Mouse (Mus musculus) forebrain, embryonic 16.5 days (tissue): ENCODE results near the gene Trim63. TPM values are rescaled to one million over a fixed set of nuclear protein-coding genes. Genes with fewer than 3 reads are reported as not detected.
"Not testable (repeated sequence)": the region's sequence is repeated elsewhere in the genome, so short reads cannot be mapped to it uniquely, and the experiment has no call there.

Experiments used
- ATAC-seq: fragments of 200-750 bp; cut with Nextera tagmentation; 2 replicates; pipeline ENCODE4 v1.8.0; 2017; ENCODE audit warnings: mild to moderate bottlenecking, moderate library complexity
- H3K27ac ChIP-seq: fragments of 300-500 bp; sonication (generic); 2 replicates; pipeline ENCODE4 v1.5.1; 2014; ENCODE audit warnings: low read length, control low read depth
- H3K27me3 ChIP-seq: fragments of 300-500 bp; sonication (generic); replicated peaks from 2 replicates; pipeline ENCODE4 v1.6.1; 2014; ENCODE audit warnings: low read length; ENCODE audit not compliant: control insufficient read depth, insufficient read depth
- H3K36me3 ChIP-seq: fragments of 300-500 bp; sonication (generic); 2 replicates; pipeline ENCODE4 v1.6.1; 2014; ENCODE audit not compliant: control insufficient read depth, insufficient read depth
- H3K4me1 ChIP-seq: fragments of 300-500 bp; sonication (generic); replicated peaks from 2 replicates; pipeline ENCODE4 v1.6.1; 2014; ENCODE audit warnings: low read length; ENCODE audit not compliant: control insufficient read depth, insufficient read depth
- H3K4me2 ChIP-seq: fragments of 300-500 bp; sonication (generic); 2 replicates; pipeline ENCODE4 v1.6.1; 2014; ENCODE audit warnings: mild to moderate bottlenecking, low read length, control low read depth
- H3K4me3 ChIP-seq: fragments of 300-500 bp; sonication (generic); replicated peaks from 2 replicates; pipeline ENCODE4 v1.5.1; 2014; ENCODE audit warnings: mild to moderate bottlenecking, low read length, control low read depth
- H3K9ac ChIP-seq: fragments of 300-500 bp; sonication (generic); replicated peaks from 2 replicates; pipeline ENCODE4 v1.6.1; 2014; ENCODE audit warnings: low read depth, low read length, control low read depth
- H3K9me3 ChIP-seq: fragments of 300-500 bp; sonication (generic); 2 replicates; pipeline ENCODE4 v1.6.1; 2016; ENCODE audit warnings: low read length; ENCODE audit not compliant: control insufficient read depth
- WGBS: fragments of 180-500 bp; shearing (Covaris S2); extraction: QIAGEN DNeasy Blood & Tissue Kit; methylation state at CpG from one replicate; pipeline ENCODE4 v1.1.7; 2014; 5-methylcytosine and 5-hydroxymethylcytosine counted together
- polyA plus RNA-seq: library from polyadenylated mRNA; unstranded; fragments of >200 nt; fragmentation: Nextera tagmentation; extraction: Ambion mirVana; gene quantifications from 2 replicates; pipeline ENCODE4 v1.2.1, GENCODE M21; 2015

The Trim63 gene
- polyA plus RNA-seq, 1 experiment from 2014 or later = 0.15 TPM

DNA sequence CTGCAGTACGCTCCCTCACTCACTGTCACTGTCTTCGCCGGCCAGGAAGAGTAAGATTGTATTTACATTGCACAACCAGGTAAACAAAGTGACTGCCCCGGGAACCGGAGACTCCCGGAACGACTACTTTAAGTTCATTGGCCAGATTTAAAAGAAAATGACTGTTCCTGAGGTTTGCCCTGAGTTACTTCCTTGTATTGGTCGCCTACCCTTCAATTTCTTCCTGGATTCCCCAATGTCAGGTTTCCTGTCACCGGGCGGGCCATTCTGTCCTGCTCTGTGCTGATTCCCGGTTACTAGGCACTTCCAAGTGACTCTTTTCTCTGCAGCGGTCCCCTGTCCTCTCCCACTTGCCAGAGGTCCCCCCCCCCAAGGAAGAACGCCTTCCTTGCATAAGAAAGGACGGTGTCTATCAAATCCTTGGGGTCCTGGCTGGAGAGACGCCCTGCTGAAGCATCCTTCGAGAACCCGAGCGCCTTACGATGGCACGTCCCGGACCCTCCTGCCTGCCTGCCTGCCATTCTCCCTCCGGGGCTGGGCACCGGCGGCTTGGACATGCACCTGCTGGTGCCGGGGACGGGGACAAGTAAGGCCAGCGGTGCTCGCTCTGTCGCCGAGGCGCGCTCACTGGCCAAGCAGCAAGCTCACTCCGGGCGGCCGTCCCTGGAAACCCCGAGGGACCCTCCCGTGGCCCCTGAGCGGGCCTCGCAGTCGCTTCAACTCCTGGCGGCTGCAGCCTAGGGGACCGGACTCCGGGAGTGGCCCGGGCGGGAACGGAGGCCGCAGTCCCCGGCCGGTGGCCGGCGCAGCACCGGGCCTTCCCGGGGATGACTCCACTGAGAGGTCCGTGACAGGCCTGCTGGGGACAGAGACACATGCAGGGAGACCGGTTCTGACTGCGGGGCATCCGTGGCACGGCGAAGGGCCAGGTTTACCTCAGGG, 28.4 kb upstream of the Trim63 start:
- peak overlapping the region; percentile 73 for H3K27ac ChIP-seq
- WGBS = 3% methylated on average over 59 of the region's 59 CpGs
- H3K9me3 ChIP-seq = no peaks in the 10 kb centered on the region
- peaks cover 18% of the 10 kb centered on the region for H3K4me1 ChIP-seq
- H3K4me2 ChIP-seq = peak overlapping the region; percentile 78
- ATAC-seq = peak; percentile 29
- H3K4me3 ChIP-seq = peak overlapping the region; percentile 73
- H3K27me3 ChIP-seq = no peaks in the 10 kb centered on the region
- peak overlapping the region; percentile 90 for H3K9ac ChIP-seq
- peaks cover 8% of the 10 kb centered on the region for H3K36me3 ChIP-seq

DNA sequence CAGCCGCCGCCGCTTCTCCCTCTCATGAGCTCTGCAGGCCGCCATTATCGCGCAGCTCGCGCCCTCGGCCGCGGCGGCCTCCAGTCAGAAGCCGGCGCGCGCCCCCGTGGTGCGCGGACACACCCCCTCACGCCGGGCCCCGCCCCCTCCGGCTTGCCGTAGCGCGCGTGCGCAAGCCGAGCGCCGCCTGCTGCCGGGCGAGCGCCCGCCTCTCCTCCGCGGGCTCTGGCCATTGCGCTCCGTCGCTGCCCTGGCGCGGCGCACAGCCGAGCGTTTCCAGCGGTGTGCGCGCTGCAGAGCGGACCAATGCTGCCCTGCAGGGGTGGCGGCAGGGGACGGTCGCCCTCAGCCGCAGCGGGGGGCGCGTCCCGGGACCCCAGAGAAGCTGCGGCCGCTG, 27.8 kb upstream of the Trim63 start:
- H3K27ac ChIP-seq = peak overlapping the region; percentile 99
- peaks cover 4% of the 10 kb centered on the region; the same call in 1 of the 2 replicates for H3K36me3 ChIP-seq
- no peaks in the 10 kb centered on the region for H3K9me3 ChIP-seq
- H3K4me2 ChIP-seq = peak overlapping the region; percentile 78
- H3K27me3 ChIP-seq = no peaks in the 10 kb centered on the region
- 0% methylated on average over 55 of the region's 59 CpGs for WGBS
- peak overlapping the region; percentile 73 for H3K4me3 ChIP-seq
- peak; percentile 96 for ATAC-seq
- H3K4me1 ChIP-seq = peaks cover 18% of the 10 kb centered on the region
- peak overlapping the region; percentile 99 for H3K9ac ChIP-seq

DNA sequence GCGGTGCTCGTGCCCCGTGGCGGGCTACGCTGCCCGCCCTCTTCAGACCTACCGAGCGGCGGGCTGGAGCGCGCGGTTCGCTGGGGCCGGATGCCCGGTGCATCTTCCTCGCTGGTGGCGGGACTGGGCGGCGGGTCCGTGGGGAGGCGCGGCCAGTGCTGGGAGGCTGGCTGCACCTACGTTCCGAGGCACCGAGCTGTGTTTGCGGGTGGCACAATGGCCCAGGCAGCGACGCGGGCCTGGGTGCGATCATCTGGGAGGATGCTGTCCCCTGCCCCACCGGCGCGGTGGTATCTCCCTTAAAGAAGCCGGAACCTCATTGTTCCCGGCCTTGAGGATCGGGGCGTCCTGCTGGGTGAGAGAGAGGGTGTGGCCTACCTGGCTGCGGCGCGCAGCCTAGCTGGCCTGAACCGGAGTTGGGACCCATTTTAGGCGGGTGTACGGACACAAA, 27.3 kb upstream of the Trim63 start, which contains the start of gene Pdik1l:
TSS of gene Pdik1l (minus strand) at position 321 of the 451 bp plus-strand sequence.
- H3K9ac ChIP-seq = peak within 1 kb of the TSS; percentile 99
- H3K4me2 ChIP-seq = peak within 1 kb of the TSS; percentile 78
- peaks cover 18% of the 10 kb centered on the region for H3K4me1 ChIP-seq
- ATAC-seq = peak; percentile 78
- peak within 1 kb of the TSS; percentile 73 for H3K4me3 ChIP-seq
- H3K9me3 ChIP-seq = no peaks in the 10 kb centered on the region
- 0% methylated on average over 41 of the region's 43 CpGs for WGBS
- H3K27ac ChIP-seq = peak within 1 kb of the TSS; percentile 99
- 0 out of 2 replicates have a peak, but pooled peaks cover under 1% of the 10 kb centered on the region for H3K36me3 ChIP-seq
- H3K27me3 ChIP-seq = no peaks in the 10 kb centered on the region

DNA sequence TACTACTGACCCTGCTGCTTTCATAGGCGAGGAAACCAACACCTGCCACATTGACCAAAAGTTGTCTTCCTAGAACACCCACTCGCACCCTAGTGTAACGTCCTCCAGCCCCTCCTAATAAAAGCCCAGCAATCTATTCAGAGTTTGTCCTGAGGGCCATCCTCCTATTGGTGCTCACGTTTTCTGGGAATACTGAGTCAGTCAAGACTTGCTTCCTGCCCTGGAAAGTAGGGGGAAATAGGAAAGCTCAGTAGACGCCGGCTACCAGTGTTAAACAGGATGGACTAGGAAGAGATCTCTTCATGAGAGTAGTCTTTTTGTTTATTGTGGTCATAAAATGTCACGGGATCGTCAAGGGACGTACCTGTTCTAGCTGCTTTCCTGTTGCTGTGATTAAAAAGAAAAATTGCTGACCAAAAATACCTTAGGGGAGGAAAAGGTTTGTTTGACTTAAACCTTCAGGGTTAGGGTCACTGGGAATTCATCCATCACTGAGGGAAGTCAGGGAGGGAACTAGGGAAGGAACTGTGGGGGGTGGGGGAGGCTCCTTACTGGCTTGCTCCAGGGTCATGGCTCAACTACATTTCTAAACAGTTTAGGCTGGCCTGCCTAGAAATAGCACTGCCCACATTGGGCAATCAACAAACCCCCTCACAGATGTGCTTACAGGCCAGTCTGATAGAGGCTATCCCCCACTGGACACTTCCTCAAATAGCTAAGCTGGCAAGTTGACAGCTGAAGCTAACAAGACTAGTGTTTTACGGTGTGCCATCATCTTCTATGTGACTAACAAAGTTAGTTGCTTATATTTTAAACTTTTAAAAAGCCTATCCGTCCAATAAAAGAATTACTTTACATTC, 26.3 kb upstream of the Trim63 start:
- Histone ChIP-seq H3K4me3 (peak overlapping the region; percentile 73), H3K36me3 (no peaks in the 10 kb centered on the region), H3K27me3 (no peaks in the 10 kb centered on the region), H3K9me3 (no peaks in the 10 kb centered on the region), H3K4me1 (peaks cover 18% of the 10 kb centered on the region), H3K4me2 (peak overlapping the region; percentile 76), H3K9ac (peak overlapping the region; percentile 99), H3K27ac (no peak overlapping the region)
- ATAC-seq = no peak
- 48% methylated on average over 11 of the region's 11 CpGs for WGBS

DNA sequence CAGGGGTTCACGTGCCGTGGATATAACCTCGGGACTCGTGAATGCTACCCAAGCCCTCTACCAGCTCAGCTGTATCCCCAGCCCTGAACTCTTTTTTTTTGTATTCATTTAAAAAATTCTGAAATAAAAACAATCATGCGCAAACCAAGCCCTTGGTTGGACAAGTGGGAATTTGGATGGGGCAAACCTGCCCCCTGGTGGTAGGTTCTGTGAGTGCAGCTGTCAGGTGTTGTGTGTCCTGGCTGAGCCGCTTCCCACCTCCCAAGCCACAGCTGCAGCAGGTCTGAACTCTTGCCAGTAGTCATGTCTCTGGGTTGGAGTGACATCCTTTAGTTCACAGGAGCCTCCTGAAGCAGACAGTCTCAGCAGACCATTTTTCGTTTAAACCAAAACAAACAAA, 22.9 kb upstream of the Trim63 start:
- peaks cover 8% of the 10 kb centered on the region for H3K4me1 ChIP-seq
- WGBS = 18% methylated on average over 7 of the region's 7 CpGs
- 0 out of 2 replicates have a peak, but pooled peaks cover 3% of the 10 kb centered on the region for H3K9me3 ChIP-seq
- no peak overlapping the region for H3K4me2 ChIP-seq
- no peak for ATAC-seq
- H3K9ac ChIP-seq = no peak overlapping the region
- H3K27ac ChIP-seq = no peak overlapping the region
- H3K36me3 ChIP-seq = no peaks in the 10 kb centered on the region
- no peaks in the 10 kb centered on the region for H3K27me3 ChIP-seq
- no peak overlapping the region for H3K4me3 ChIP-seq

- H3K9me3 ChIP-seq = 0 out of 2 replicates have a peak, but pooled peaks cover 3% of the 10 kb centered on the region
- no peak for ATAC-seq
- H3K36me3 ChIP-seq = no peaks in the 10 kb centered on the region
- H3K27ac ChIP-seq = no peak overlapping the region
- 74% methylated on average over 18 of the region's 18 CpGs for WGBS
- peaks cover 6% of the 10 kb centered on the region for H3K4me1 ChIP-seq
- H3K4me3 ChIP-seq = no peak overlapping the region
- H3K4me2 ChIP-seq = no peak overlapping the region
- no peak overlapping the region for H3K9ac ChIP-seq
- H3K27me3 ChIP-seq = no peaks in the 10 kb centered on the region
These were observed 21.7 kb upstream of the Trim63 start for GRCm38 (mm10) chr4:134293061-134293691.

- 70% methylated on average over 9 of the region's 9 CpGs for WGBS
- peaks cover under 1% of the 10 kb centered on the region; the same call in 1 of the 2 replicates for H3K4me1 ChIP-seq
- H3K9me3 ChIP-seq = 0 out of 2 replicates have a peak, but pooled peaks cover 3% of the 10 kb centered on the region
- no peak for ATAC-seq
- H3K9ac ChIP-seq = no peak overlapping the region
- H3K4me2 ChIP-seq = no peak overlapping the region
- H3K27me3 ChIP-seq = no peaks in the 10 kb centered on the region
- no peak overlapping the region for H3K4me3 ChIP-seq
- no peak overlapping the region for H3K27ac ChIP-seq
- no peaks in the 10 kb centered on the region for H3K36me3 ChIP-seq
These were observed 21.2 kb upstream of the Trim63 start for GRCm38 (mm10) chr4:134293692-134294163.

DNA sequence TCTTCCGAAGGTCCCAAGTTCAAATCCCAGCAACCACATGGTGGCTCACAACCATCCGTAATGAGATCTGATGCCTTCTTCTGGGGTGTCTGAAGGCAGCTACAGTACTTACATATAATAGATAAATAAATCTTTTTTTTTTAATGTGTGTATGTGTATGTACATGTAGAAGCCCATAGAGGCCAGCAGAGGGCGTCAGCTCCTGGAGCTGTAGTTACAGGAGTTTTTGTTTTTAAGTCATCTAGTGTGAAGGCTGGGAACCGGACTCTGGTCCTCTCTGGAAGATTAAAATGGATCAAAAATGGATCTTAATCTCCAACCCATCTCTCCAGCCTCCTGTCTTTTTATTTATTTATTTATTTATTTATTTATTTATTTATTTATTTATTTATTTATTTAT, 18.8 kb upstream of the Trim63 start:
- not testable (repeated sequence) for H3K9ac ChIP-seq, H3K4me3 ChIP-seq, H3K27ac ChIP-seq, H3K27me3 ChIP-seq, H3K4me1 ChIP-seq, H3K9me3 ChIP-seq, ATAC-seq, H3K36me3 ChIP-seq, H3K4me2 ChIP-seq
- WGBS = 91% methylated on average over 4 of the region's 4 CpGs
